Mouse (Mus musculus): ENCODE measurements around the gene Rap1gap.

DNA sequence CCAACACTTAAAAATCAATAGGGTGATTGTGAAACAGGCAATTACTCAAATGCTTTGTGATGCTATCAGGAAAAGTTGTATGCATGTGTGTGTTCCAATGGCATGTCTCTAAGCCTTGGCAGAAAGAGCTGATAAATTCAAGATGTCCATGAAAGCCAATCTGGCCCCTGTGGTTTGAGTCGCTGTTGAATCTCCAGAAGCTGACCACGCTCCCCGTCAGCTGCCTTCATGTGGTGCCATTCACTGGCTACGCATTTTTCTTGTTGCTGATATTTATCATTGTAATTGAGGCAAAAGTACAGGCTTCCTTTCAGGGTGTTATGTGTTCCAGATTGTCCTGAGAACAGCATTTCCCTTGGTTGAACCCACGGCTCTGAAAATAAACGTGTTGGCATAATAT, 16.9 kb upstream of the Rap1gap start:
- TF ChIP-seq POLR2A (IDR thresholded peaks at IDR 0.05; ENCODE audit: borderline replicate concordance, extremely low read depth, insufficient read depth, insufficient read length, poor library complexity, severe bottlenecking), result no peak
- TF ChIP-seq CTCF (IDR thresholded peaks at IDR 0.05; ENCODE audit: borderline replicate concordance, extremely low read depth, insufficient read depth, insufficient read length), result no peak
